Mouse (Mus musculus): ENCODE results near the gene Vamp8.

GRCm38 (mm10) chr6:72366844-72367443, 23.6 kb downstream of the Vamp8 start, which contains the start of gene Rnf181:
- no peak for TF ChIP-seq CTCF (IDR thresholded peaks at IDR 0.05; ENCODE audit: borderline replicate concordance, extremely low read depth, insufficient read depth, insufficient read length)
- TF ChIP-seq POLR2A (IDR thresholded peaks at IDR 0.05; ENCODE audit: borderline replicate concordance, extremely low read depth, insufficient read depth, insufficient read length, poor library complexity, severe bottlenecking), result no peak

Data from brain, embryonic 14.5 days (tissue).